Mouse (Mus musculus) kidney, adult 2 months (tissue): ENCODE measurements at regions not wholly inside any gene's neighbourhood (a gene's known extent, or its start where the extent isn't known, plus 50 kb on each side); places are given as distances from the start of the nearest gene placed in this dataset.

ENCODE experiments used
- CTCF ChIP-seq: fragments of 200-500 bp; conservative IDR thresholded peaks from 2 replicates; pipeline ENCODE4 v1.5.1; 2011; ENCODE audit warnings: low read depth, mild to moderate bottlenecking, control low read depth, low read length, moderate library complexity, mixed read lengths; ENCODE audit not compliant: insufficient read depth, insufficient read length
- POLR2A ChIP-seq: fragments of 200-500 bp; IDR thresholded peaks from one replicate; pipeline ENCODE4 v1.6.1; 2011; ENCODE audit warnings: low read depth, low read length, control low read depth

DNA sequence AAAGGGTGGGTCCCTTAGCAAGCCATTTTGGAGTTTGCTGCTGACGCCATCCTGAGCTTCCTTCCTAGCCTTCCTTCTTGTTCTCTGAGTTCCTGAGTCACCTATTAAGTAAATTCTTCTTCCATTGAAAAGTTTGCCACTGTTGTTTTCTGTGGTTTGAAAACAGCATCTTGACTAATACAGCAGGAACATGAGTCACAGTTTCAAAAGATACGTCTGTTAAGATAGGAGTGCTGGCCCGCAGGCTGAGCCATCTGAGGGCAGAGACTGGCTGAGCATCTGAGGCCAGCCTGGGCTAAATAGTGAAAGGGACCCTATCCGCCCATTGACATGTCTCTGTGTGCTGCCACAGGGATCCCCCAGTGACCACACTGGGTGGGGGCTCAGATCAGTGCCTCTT lies 1147.3 kb downstream of the 4930447A16Rik start:
- TF ChIP-seq CTCF (no peak), POLR2A (no peak)
